Mouse (Mus musculus) heart, embryonic 15.5 days (tissue): ENCODE data around the gene Ahsa1. TPM values are rescaled to one million over a fixed set of nuclear protein-coding genes. Genes with fewer than 3 reads are reported as not detected.

Source experiments
- ATAC-seq: fragments of 200-750 bp; cut with Nextera tagmentation; replicated peaks from 2 replicates; pipeline ENCODE4 v1.8.0; 2017; ENCODE audit warnings: low read depth, moderate TSS enrichment; ENCODE audit not compliant: insufficient number of reproducible peaks, insufficient read depth, low FRiP score
- H3K27ac ChIP-seq: fragments of 300-500 bp; sonication (generic); 2 replicates; pipeline ENCODE4 v1.5.1; 2015; ENCODE audit warnings: mild to moderate bottlenecking, inconsistent platforms
- H3K27me3 ChIP-seq: fragments of 300-500 bp; sonication (generic); 2 replicates; pipeline ENCODE4 v1.6.1; 2015; ENCODE audit warnings: inconsistent platforms
- H3K36me3 ChIP-seq: fragments of 300-500 bp; sonication (generic); 2 replicates; pipeline ENCODE4 v1.6.1; 2015; ENCODE audit warnings: mild to moderate bottlenecking, inconsistent platforms
- H3K4me1 ChIP-seq: fragments of 300-500 bp; sonication (generic); replicated peaks from 2 replicates; pipeline ENCODE4 v1.6.1; 2015; ENCODE audit warnings: inconsistent platforms
- H3K4me2 ChIP-seq: fragments of 300-500 bp; sonication (generic); 2 replicates; pipeline ENCODE4 v1.6.1; 2015; ENCODE audit warnings: inconsistent platforms, mild to moderate bottlenecking, moderate library complexity
- H3K4me3 ChIP-seq: fragments of 300-500 bp; sonication (generic); 2 replicates; pipeline ENCODE4 v1.5.1; 2015; ENCODE audit warnings: mild to moderate bottlenecking, inconsistent platforms
- H3K9ac ChIP-seq: fragments of 300-500 bp; sonication (generic); 2 replicates; pipeline ENCODE4 v1.6.1; 2015; ENCODE audit warnings: mild to moderate bottlenecking, inconsistent platforms
- H3K9me3 ChIP-seq: fragments of 300-500 bp; sonication (generic); replicated peaks from 2 replicates; pipeline ENCODE4 v1.6.1; 2016; ENCODE audit warnings: inconsistent platforms
- WGBS: fragments of 180-500 bp; shearing (Covaris S2); methylation state at CpG from one replicate; pipeline ENCODE4 v1.1.7; 2015; ENCODE audit warnings: mixed read lengths; 5-methylcytosine and 5-hydroxymethylcytosine counted together
- polyA plus RNA-seq: library from polyadenylated mRNA; unstranded; fragments of >200 nt; fragmentation: Nextera tagmentation; extraction: Ambion mirVana; gene quantifications from 2 replicates; pipeline ENCODE4 v1.2.1, GENCODE M21; 2015

Gene Ahsa1
- polyA plus RNA-seq = 175 and 176 TPM in 2 replicates

GRCm38 (mm10) chr12:87266108-87266826 lies at the start of gene Ahsa1, which contains the start of gene Vipas39:
Gene Ahsa1 (plus strand): TSS chr12:87266479.
Gene Vipas39 (minus strand): TSS chr12:87266256.
- WGBS = under 1% methylated on average over 31 of the region's 31 CpGs
- Histone ChIP-seq H3K36me3 (peaks cover 44% of the 10 kb centered on the region), H3K27me3 (no peaks in the 10 kb centered on the region), H3K4me2 (peak within 1 kb of the TSS; percentile 76), H3K9ac (peak within 1 kb of the TSS; percentile 89), H3K4me1 (peaks cover 9% of the 10 kb centered on the region), H3K9me3 (no peaks in the 10 kb centered on the region), H3K4me3 (peak within 1 kb of the TSS; percentile 78), H3K27ac (peak within 1 kb of the TSS; percentile 95)
- peak; percentile 95 for ATAC-seq

- H3K9me3 ChIP-seq = no peaks in the 10 kb centered on the region
- H3K27me3 ChIP-seq = no peaks in the 10 kb centered on the region
- no peak overlapping the region for H3K4me3 ChIP-seq
- no peak overlapping the region for H3K9ac ChIP-seq
- no peak overlapping the region for H3K27ac ChIP-seq
- H3K4me1 ChIP-seq = no peaks in the 10 kb centered on the region
- no peak overlapping the region for H3K4me2 ChIP-seq
- ATAC-seq = no peak
- H3K36me3 ChIP-seq = no peaks in the 10 kb centered on the region
Measured at GRCm38 (mm10) chr12:87217596-87217995, 48.7 kb upstream of the Ahsa1 start.

GRCm38 (mm10) chr12:87219362-87219761 lies 46.9 kb upstream of the Ahsa1 start:
- H3K4me3 ChIP-seq = no peak overlapping the region
- H3K4me2 ChIP-seq = no peak overlapping the region
- no peak overlapping the region for H3K9ac ChIP-seq
- H3K27me3 ChIP-seq = no peaks in the 10 kb centered on the region
- H3K4me1 ChIP-seq = no peaks in the 10 kb centered on the region
- H3K9me3 ChIP-seq = no peaks in the 10 kb centered on the region
- no peak overlapping the region for H3K27ac ChIP-seq
- no peak for ATAC-seq
- 48% methylated on average over 7 of the region's 7 CpGs for WGBS
- H3K36me3 ChIP-seq = no peaks in the 10 kb centered on the region

GRCm38 (mm10) chr12:87224950-87225349 lies 41.3 kb upstream of the Ahsa1 start:
- no peaks in the 10 kb centered on the region for H3K9me3 ChIP-seq
- H3K9ac ChIP-seq = no peak overlapping the region
- 61% methylated on average over 10 of the region's 10 CpGs for WGBS
- no peaks in the 10 kb centered on the region for H3K27me3 ChIP-seq
- no peaks in the 10 kb centered on the region for H3K4me1 ChIP-seq
- no peaks in the 10 kb centered on the region for H3K36me3 ChIP-seq
- no peak for ATAC-seq
- no peak overlapping the region for H3K27ac ChIP-seq
- 0 out of 2 replicates have a peak overlapping the region, but pooled peaks have one; percentile 21 for H3K4me2 ChIP-seq
- H3K4me3 ChIP-seq = no peak overlapping the region

GRCm38 (mm10) chr12:87226801-87227200 lies 39.5 kb upstream of the Ahsa1 start:
- Histone ChIP-seq H3K36me3 (no peaks in the 10 kb centered on the region), H3K9me3 (no peaks in the 10 kb centered on the region), H3K9ac (no peak overlapping the region), H3K27ac (no peak overlapping the region), H3K4me2 (no peak overlapping the region), H3K27me3 (no peaks in the 10 kb centered on the region), H3K4me3 (no peak overlapping the region), H3K4me1 (no peaks in the 10 kb centered on the region)
- ATAC-seq = no peak
- 71% methylated on average over 7 of the region's 7 CpGs for WGBS

- H3K27me3 ChIP-seq = no peaks in the 10 kb centered on the region
- H3K4me2 ChIP-seq = no peak overlapping the region
- H3K36me3 ChIP-seq = no peaks in the 10 kb centered on the region
- 83% methylated on average over 2 of the region's 2 CpGs for WGBS
- no peak for ATAC-seq
- no peak overlapping the region for H3K9ac ChIP-seq
- H3K4me3 ChIP-seq = no peak overlapping the region
- H3K9me3 ChIP-seq = no peaks in the 10 kb centered on the region
- H3K4me1 ChIP-seq = no peaks in the 10 kb centered on the region
- H3K27ac ChIP-seq = no peak overlapping the region
Measured at GRCm38 (mm10) chr12:87229633-87230032, 36.6 kb upstream of the Ahsa1 start.

- no peaks in the 10 kb centered on the region for H3K9me3 ChIP-seq
- H3K9ac ChIP-seq = no peak overlapping the region
- no peak overlapping the region for H3K4me3 ChIP-seq
- H3K4me1 ChIP-seq = no peaks in the 10 kb centered on the region
- H3K27me3 ChIP-seq = no peaks in the 10 kb centered on the region
- ATAC-seq = no peak
- H3K36me3 ChIP-seq = no peaks in the 10 kb centered on the region
- no peak overlapping the region for H3K27ac ChIP-seq
- H3K4me2 ChIP-seq = no peak overlapping the region
Measured at GRCm38 (mm10) chr12:87230379-87230895, 35.8 kb upstream of the Ahsa1 start.

GRCm38 (mm10) chr12:87236882-87237483 lies 29.3 kb upstream of the Ahsa1 start:
- Histone ChIP-seq H3K4me2 (no peak overlapping the region), H3K36me3 (peaks cover 28% of the 10 kb centered on the region), H3K4me1 (peaks cover 8% of the 10 kb centered on the region; the same call in 1 of the 2 replicates), H3K27me3 (no peaks in the 10 kb centered on the region), H3K27ac (no peak overlapping the region), H3K4me3 (no peak overlapping the region), H3K9ac (no peak overlapping the region), H3K9me3 (no peaks in the 10 kb centered on the region)
- ATAC-seq = no peak
- WGBS = 80% methylated on average over 5 of the region's 5 CpGs

- Histone ChIP-seq H3K4me3 (no peak within 1 kb of the TSS), H3K4me2 (no peak within 1 kb of the TSS), H3K4me1 (peaks cover 8% of the 10 kb centered on the region; the same call in 1 of the 2 replicates), H3K27me3 (no peaks in the 10 kb centered on the region), H3K9me3 (no peaks in the 10 kb centered on the region), H3K36me3 (peaks cover 41% of the 10 kb centered on the region), H3K27ac (peak within 1 kb of the TSS; percentile 7; the same call in 1 of the 2 replicates), H3K9ac (no peak within 1 kb of the TSS)
- ATAC-seq = 0 out of 2 replicates have a peak, but pooled peaks have one; percentile 31
- 37% methylated on average over 1 of the region's 1 CpGs for WGBS
Measured at GRCm38 (mm10) chr12:87238632-87239031, 27.6 kb upstream of the Ahsa1 start, which contains the start of gene Noxred1. Gene Noxred1 (minus strand): TSS chr12:87238732.

- Histone ChIP-seq H3K36me3 (peaks cover 83% of the 10 kb centered on the region), H3K4me1 (no peaks in the 10 kb centered on the region), H3K27me3 (no peaks in the 10 kb centered on the region), H3K4me2 (no peak overlapping the region), H3K27ac (no peak overlapping the region), H3K9me3 (no peaks in the 10 kb centered on the region), H3K4me3 (no peak overlapping the region), H3K9ac (no peak overlapping the region)
- 87% methylated on average over 6 of the region's 6 CpGs for WGBS
- ATAC-seq = no peak
Measured at GRCm38 (mm10) chr12:87250161-87250560, 16.1 kb upstream of the Ahsa1 start.

GRCm38 (mm10) chr12:87253878-87254277 lies 12.4 kb upstream of the Ahsa1 start:
- ATAC-seq = no peak
- 93% methylated on average over 6 of the region's 6 CpGs for WGBS
- H3K4me3 ChIP-seq = no peak overlapping the region
- no peaks in the 10 kb centered on the region for H3K27me3 ChIP-seq
- H3K27ac ChIP-seq = no peak overlapping the region
- no peaks in the 10 kb centered on the region for H3K9me3 ChIP-seq
- H3K36me3 ChIP-seq = peaks cover 89% of the 10 kb centered on the region
- H3K4me2 ChIP-seq = no peak overlapping the region
- H3K4me1 ChIP-seq = no peaks in the 10 kb centered on the region
- H3K9ac ChIP-seq = no peak overlapping the region
